Mouse (Mus musculus) hematopoietic stem cell, adult 5-6 weeks (primary cell): ENCODE measurements around the gene A930009A15Rik. TPM values are rescaled to one million over a fixed set of nuclear protein-coding genes. Genes with fewer than 3 reads are reported as not detected.

Source experiments
- ATAC-seq, 2 experiments: fragments of 125-278 bp in 1 of 2; replicated peaks in 1 of 2; 2 replicates each; pipeline ENCODE4 v1.8.0; 2016 to 2017; ENCODE audit warnings: inconsistent platforms in 2 of 2, mild to moderate bottlenecking in 2 of 2, moderate number of reproducible peaks in 2 of 2, low read depth in 1 of 2, moderate TSS enrichment in 1 of 2; ENCODE audit not compliant: low FRiP score in 2 of 2, poor library complexity in 2 of 2, severe bottlenecking in 2 of 2, insufficient read depth in 1 of 2, low TSS enrichment in 1 of 2
- total RNA-seq: library from RNA; stranded (forward); fragments of 172-1452, 232-1000 nt; gene quantifications from 2 replicates; pipeline ENCODE4 v1.2.3, GENCODE M21; 2017

Gene A930009A15Rik
- not detected in 2 replicates for total RNA-seq

- no peak for ATAC-seq
Measured at GRCm38 (mm10) chr10:115569712-115570491, at the start of gene A930009A15Rik. Gene A930009A15Rik, plus strand, starts transcription at chr10:115569986.

GRCm38 (mm10) chr10:115520200-115521080 lies 49.3 kb upstream of the A930009A15Rik start:
- no peak for ATAC-seq

- ATAC-seq = no peak
Measured at GRCm38 (mm10) chr10:115521081-115521451, 48.7 kb upstream of the A930009A15Rik start.

- ATAC-seq = no peak
Measured at GRCm38 (mm10) chr10:115528892-115529291, 40.9 kb upstream of the A930009A15Rik start.

GRCm38 (mm10) chr10:115529768-115530167 lies 40.0 kb upstream of the A930009A15Rik start:
- ATAC-seq = no peak

GRCm38 (mm10) chr10:115530746-115531145 lies 39.0 kb upstream of the A930009A15Rik start:
- peak; percentile 65 to 72 for ATAC-seq

- no peak for ATAC-seq
Measured at GRCm38 (mm10) chr10:115542917-115543316, 26.9 kb upstream of the A930009A15Rik start.

- ATAC-seq = no peak
Measured at GRCm38 (mm10) chr10:115550253-115550652, 19.5 kb upstream of the A930009A15Rik start.

GRCm38 (mm10) chr10:115551069-115551468 lies 18.7 kb upstream of the A930009A15Rik start:
- no peak for ATAC-seq

GRCm38 (mm10) chr10:115553352-115554113 lies 16.3 kb upstream of the A930009A15Rik start:
- ATAC-seq = no peak

- no peak for ATAC-seq
Measured at GRCm38 (mm10) chr10:115555191-115555765, 14.5 kb upstream of the A930009A15Rik start.

GRCm38 (mm10) chr10:115556738-115557242 lies 13.0 kb upstream of the A930009A15Rik start:
- ATAC-seq = no peak

- no peak for ATAC-seq
Measured at GRCm38 (mm10) chr10:115561136-115561880, 8.5 kb upstream of the A930009A15Rik start.

GRCm38 (mm10) chr10:115562911-115563686 lies 6.7 kb upstream of the A930009A15Rik start:
- no peak for ATAC-seq

GRCm38 (mm10) chr10:115563961-115564360 lies 5.8 kb upstream of the A930009A15Rik start:
- ATAC-seq = no peak

- ATAC-seq = no peak
Measured at GRCm38 (mm10) chr10:115570577-115570976, 791 bp downstream of the A930009A15Rik start.
